Mouse (Mus musculus) embryonic facial prominence, embryonic 12.5 days (tissue): ENCODE data around the gene 1700030K09Rik. TPM values are rescaled to one million over a fixed set of nuclear protein-coding genes. Genes with fewer than 3 reads are reported as not detected.

Experiments
- ATAC-seq: fragments of 200-750 bp; cut with Nextera tagmentation; 2 replicates; pipeline ENCODE4 v1.8.0; 2017; ENCODE audit not compliant: insufficient number of reproducible peaks, insufficient read depth, low FRiP score, low TSS enrichment
- H3K27ac ChIP-seq: fragments of 300-500 bp; sonication (generic); 2 replicates; pipeline ENCODE4 v1.5.1; 2016; ENCODE audit warnings: mild to moderate bottlenecking
- H3K27me3 ChIP-seq: fragments of 300-500 bp; sonication (generic); 2 replicates; pipeline ENCODE4 v1.6.1; 2016; ENCODE audit warnings: mild to moderate bottlenecking, moderate library complexity
- H3K36me3 ChIP-seq: fragments of 300-500 bp; sonication (generic); 2 replicates; pipeline ENCODE4 v1.6.1; 2016; ENCODE audit warnings: mild to moderate bottlenecking
- H3K4me1 ChIP-seq: fragments of 300-500 bp; sonication (generic); 2 replicates; pipeline ENCODE4 v1.6.1; 2016
- H3K4me2 ChIP-seq: fragments of 300-500 bp; sonication (generic); replicated peaks from 2 replicates; pipeline ENCODE4 v1.6.1; 2016; ENCODE audit warnings: mild to moderate bottlenecking, moderate library complexity
- H3K4me3 ChIP-seq: fragments of 300-500 bp; sonication (generic); 2 replicates; pipeline ENCODE4 v1.5.1; 2016; ENCODE audit warnings: mild to moderate bottlenecking
- H3K9ac ChIP-seq: fragments of 300-500 bp; sonication (generic); 2 replicates; pipeline ENCODE4 v1.6.1; 2016; ENCODE audit warnings: mild to moderate bottlenecking, moderate library complexity
- H3K9me3 ChIP-seq: fragments of 300-500 bp; sonication (generic); 2 replicates; pipeline ENCODE4 v1.6.1; 2016; ENCODE audit warnings: mild to moderate bottlenecking, moderate library complexity
- WGBS: fragments of 180-500 bp; shearing (Covaris S2); methylation state at CpG from one replicate; pipeline ENCODE4 v1.1.7; 2016; 5-methylcytosine and 5-hydroxymethylcytosine counted together
- polyA plus RNA-seq: library from polyadenylated mRNA; unstranded; fragments of >200 nt; fragmentation: Nextera tagmentation; extraction: Ambion mirVana; gene quantifications from 2 replicates; pipeline ENCODE4 v1.2.1, GENCODE M21; 2016

1700030K09Rik gene
- polyA plus RNA-seq, 1 experiment from 2014 or later, result 18.7 TPM

- no peaks in the 10 kb centered on the region for H3K27me3 ChIP-seq
- H3K4me2 ChIP-seq, result no peak overlapping the region
- 0 out of 2 replicates have a peak, but pooled peaks cover 3% of the 10 kb centered on the region for H3K36me3 ChIP-seq
- peaks cover 27% of the 10 kb centered on the region for H3K4me1 ChIP-seq
- H3K4me3 ChIP-seq, result no peak overlapping the region
- 76% methylated on average over 1 of the region's 1 CpGs for WGBS
- no peak overlapping the region for H3K9ac ChIP-seq
- no peak overlapping the region for H3K27ac ChIP-seq
- H3K9me3 ChIP-seq, result no peaks in the 10 kb centered on the region
- no peak for ATAC-seq
Measured at GRCm38 (mm10) chr8:72422926-72423325, 20.8 kb upstream of the 1700030K09Rik start.

DNA sequence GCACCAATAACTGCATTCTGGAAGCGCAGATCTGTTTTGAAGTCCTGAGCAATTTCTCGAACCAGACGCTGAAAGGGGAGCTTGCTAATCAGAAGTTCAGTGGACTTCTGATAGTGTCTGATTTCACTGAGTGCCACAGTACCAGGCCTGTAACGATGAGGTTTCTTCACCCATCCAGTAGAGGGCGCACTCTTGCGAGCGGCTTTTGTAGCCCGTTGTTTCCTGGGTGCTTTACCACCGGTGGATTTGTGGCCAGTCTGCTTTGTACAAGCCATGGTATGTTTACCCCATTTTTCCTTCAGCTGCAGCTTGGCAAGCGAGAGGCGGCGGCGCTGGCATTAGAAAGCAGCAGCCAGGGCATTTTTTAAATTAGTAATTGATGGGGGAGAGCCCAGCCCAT is 14.0 kb upstream of the 1700030K09Rik start:
- H3K36me3 ChIP-seq, result no peaks in the 10 kb centered on the region
- ATAC-seq, result no peak
- H3K4me1 ChIP-seq, result no peaks in the 10 kb centered on the region
- no peak overlapping the region for H3K4me2 ChIP-seq
- no peaks in the 10 kb centered on the region for H3K9me3 ChIP-seq
- WGBS, result 52% methylated on average over 13 of the region's 13 CpGs
- no peak overlapping the region for H3K27ac ChIP-seq
- H3K9ac ChIP-seq, result no peak overlapping the region
- no peaks in the 10 kb centered on the region for H3K27me3 ChIP-seq
- no peak overlapping the region for H3K4me3 ChIP-seq

DNA sequence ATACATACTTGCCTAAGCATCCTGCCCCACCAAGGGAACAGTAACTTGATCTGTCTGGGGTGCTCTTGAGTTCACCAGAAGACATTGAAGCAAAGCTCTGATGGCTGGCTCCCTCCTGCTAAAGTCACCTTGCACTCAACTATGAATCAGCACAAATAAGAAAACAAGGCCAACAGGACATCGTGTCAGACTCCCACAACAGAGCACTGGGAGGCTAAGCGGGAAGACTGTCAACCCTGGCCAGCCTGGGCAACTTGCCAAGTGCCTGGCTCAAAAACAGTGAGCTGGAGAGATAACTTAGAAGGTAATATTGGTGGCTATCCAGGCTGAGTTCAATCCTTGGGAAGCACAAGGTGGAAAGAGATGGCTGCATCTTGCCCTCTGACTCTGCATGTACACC is 8.7 kb upstream of the 1700030K09Rik start:
- no peak for ATAC-seq
- H3K4me1 ChIP-seq, result no peaks in the 10 kb centered on the region
- H3K27ac ChIP-seq, result no peak overlapping the region
- WGBS, result 73% methylated on average over 2 of the region's 2 CpGs
- H3K9me3 ChIP-seq, result no peaks in the 10 kb centered on the region
- no peaks in the 10 kb centered on the region for H3K27me3 ChIP-seq
- no peaks in the 10 kb centered on the region for H3K36me3 ChIP-seq
- H3K4me3 ChIP-seq, result no peak overlapping the region
- no peak overlapping the region for H3K4me2 ChIP-seq
- H3K9ac ChIP-seq, result no peak overlapping the region

DNA sequence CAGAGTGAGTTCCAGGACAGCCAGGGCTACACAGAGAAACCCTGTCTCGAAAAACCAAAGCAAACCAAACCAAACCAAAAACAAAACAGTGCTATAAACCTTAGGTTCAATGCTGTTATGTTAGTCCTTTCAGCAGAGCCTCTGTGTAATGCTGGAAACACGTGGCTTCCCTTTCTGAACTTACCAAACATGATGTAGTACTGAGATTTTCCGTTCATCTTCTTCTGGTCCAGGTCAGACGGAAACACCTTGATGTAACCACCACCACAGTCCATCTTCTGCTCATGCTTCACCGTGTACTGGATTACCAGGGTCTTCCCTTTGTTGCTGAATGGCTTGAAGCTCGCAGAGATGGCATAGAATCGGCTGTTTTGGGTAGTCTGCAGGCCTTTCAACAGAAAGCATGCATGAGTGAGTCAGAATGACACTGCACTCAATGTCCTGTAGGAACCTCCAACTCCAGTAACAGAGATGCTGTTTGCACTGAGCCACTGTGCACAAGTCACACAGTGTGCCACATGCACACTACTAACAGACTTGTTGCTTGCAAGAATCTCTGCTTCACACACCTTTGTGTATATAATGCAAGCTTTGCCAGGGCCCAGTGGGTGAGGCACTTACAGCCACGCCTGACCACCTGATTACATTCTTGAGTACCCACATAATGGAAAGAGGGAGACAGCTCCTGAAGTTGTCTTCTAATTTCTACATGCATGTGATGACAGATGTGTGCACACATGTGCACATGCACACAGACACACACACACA is 5.2 kb upstream of the 1700030K09Rik start:
- no peak overlapping the region for H3K27ac ChIP-seq
- ATAC-seq, result no peak
- H3K4me3 ChIP-seq, result no peak overlapping the region
- H3K4me1 ChIP-seq, result no peaks in the 10 kb centered on the region
- no peak overlapping the region for H3K9ac ChIP-seq
- H3K36me3 ChIP-seq, result no peaks in the 10 kb centered on the region
- no peaks in the 10 kb centered on the region for H3K9me3 ChIP-seq
- 72% methylated on average over 8 of the region's 8 CpGs for WGBS
- no peak overlapping the region for H3K4me2 ChIP-seq
- no peaks in the 10 kb centered on the region for H3K27me3 ChIP-seq

DNA sequence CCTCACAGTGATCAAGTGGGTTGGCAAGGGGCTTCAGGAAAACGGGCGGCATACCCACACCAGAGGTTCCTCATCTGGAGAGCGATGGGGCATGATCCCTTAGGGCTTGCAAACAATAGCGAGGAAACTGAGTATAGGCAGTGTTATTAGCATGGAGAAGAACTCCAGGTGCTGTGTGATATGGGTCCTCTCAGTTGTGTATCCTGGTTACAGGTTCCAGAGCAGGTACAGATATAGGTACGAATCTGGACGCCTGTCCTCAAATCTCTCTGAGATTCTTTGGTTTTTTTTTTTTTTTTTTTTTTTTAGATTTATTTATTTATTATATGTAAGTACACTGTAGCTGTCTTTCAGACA is 292 bp downstream of the 1700030K09Rik start:
- Histone ChIP-seq H3K36me3 (peaks cover 16% of the 10 kb centered on the region), H3K9ac (peak overlapping the region; percentile 62), H3K9me3 (no peaks in the 10 kb centered on the region), H3K27ac (no peak overlapping the region), H3K27me3 (no peaks in the 10 kb centered on the region), H3K4me1 (no peaks in the 10 kb centered on the region), H3K4me2 (peak overlapping the region; percentile 52), H3K4me3 (peak overlapping the region; percentile 46)
- 41% methylated on average over 6 of the region's 6 CpGs for WGBS
- ATAC-seq, result no peak; the same call in 1 of the 2 replicates

DNA sequence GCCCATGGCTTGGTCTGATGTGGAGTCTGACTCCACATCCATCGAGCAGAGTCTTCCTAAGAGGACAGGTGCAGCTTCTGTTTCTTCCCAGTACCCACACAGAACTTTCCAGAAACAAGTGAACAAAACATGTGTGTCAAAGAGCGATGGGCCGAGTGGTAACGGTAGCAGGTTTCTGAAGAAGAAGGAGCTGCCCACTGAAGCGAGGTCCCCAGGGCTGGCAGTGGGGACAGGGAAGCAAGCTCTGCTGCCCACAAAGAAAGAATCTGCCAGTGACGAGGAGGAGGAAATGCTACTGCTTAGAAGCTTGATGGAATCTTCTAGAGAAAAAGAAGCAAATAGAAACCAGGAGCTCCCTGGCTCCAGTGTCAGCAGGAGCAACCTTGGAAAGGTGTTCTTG is 1.4 kb downstream of the 1700030K09Rik start:
- WGBS, result 91% methylated on average over 6 of the region's 6 CpGs
- Histone ChIP-seq H3K27me3 (no peaks in the 10 kb centered on the region), H3K9ac (no peak overlapping the region), H3K4me1 (no peaks in the 10 kb centered on the region), H3K9me3 (no peaks in the 10 kb centered on the region), H3K4me2 (no peak overlapping the region), H3K27ac (no peak overlapping the region), H3K4me3 (no peak overlapping the region), H3K36me3 (peaks cover 26% of the 10 kb centered on the region)
- ATAC-seq, result no peak

DNA sequence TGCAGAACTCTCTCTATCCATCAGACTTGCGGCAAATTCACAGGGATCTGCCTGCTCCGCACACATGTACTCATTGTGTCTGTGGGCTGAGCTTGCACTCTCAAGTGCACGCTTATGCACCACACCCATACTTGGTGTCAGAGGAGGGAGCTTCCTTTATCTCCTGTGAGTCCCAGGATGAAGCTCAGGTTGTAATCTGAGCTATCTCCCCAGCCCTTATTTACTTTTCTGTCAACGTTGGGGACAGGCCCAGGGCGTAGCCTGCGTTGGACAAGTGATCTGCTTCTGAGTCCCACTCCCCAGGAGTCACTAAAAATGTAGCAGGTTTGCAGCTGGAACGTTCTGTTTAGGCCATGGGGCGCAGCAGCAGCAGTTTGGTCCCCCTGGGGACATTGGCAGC is 7.8 kb downstream of the 1700030K09Rik start:
- H3K4me1 ChIP-seq, result no peaks in the 10 kb centered on the region
- H3K9ac ChIP-seq, result no peak overlapping the region
- H3K27ac ChIP-seq, result no peak overlapping the region
- peaks cover 73% of the 10 kb centered on the region for H3K36me3 ChIP-seq
- no peak for ATAC-seq
- H3K4me3 ChIP-seq, result no peak overlapping the region
- no peak overlapping the region for H3K4me2 ChIP-seq
- no peaks in the 10 kb centered on the region for H3K27me3 ChIP-seq
- 86% methylated on average over 8 of the region's 8 CpGs for WGBS
- H3K9me3 ChIP-seq, result no peaks in the 10 kb centered on the region

- Histone ChIP-seq H3K4me3 (no peak overlapping the region), H3K36me3 (peaks cover 69% of the 10 kb centered on the region), H3K27ac (no peak overlapping the region), H3K4me1 (no peaks in the 10 kb centered on the region), H3K27me3 (no peaks in the 10 kb centered on the region), H3K4me2 (no peak overlapping the region), H3K9ac (no peak overlapping the region), H3K9me3 (no peaks in the 10 kb centered on the region)
- WGBS, result 100% methylated on average over 2 of the region's 2 CpGs
- no peak for ATAC-seq
Measured at GRCm38 (mm10) chr8:72453904-72454303, 10.2 kb downstream of the 1700030K09Rik start.

DNA sequence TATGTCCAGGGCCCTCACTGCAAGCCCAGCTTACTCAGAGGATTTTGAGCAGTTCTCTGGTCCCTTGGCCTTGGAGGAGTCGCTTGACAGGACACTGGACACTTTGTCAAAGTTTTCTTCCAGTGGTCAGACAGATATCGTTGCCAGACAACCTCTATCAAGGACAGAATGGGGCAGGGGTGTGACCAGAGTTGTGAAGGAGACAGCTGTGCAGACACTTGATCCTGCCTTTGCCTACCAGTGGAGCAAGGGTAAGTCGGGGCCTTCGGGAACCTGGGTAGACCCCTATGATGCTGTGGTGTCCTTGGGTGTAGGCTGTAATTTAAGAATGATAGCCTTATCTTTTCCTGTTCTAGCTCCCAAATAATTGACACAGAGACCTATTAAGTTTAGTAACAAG is 11.6 kb downstream of the 1700030K09Rik start:
- no peak for ATAC-seq
- H3K36me3 ChIP-seq, result peaks cover 70% of the 10 kb centered on the region

DNA sequence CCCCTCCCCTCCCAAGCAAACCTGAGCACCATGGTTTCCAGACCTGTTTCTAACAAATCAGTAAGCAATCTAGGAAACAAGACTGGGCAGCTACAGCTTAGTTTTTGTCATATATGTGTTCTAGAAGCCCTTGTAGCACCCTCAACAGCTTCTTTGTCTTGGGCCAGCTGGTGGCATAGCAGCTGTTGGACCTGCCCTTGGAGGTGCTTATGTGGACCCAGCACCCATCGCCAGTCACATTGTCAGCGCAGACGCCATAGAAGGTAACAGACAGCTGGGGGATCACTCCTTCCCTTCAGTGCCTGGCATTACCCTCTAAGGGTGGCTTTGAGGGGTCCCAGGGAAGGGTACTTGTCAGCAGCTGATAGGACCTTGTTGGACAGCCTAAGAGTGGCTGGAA is 14.1 kb downstream of the 1700030K09Rik start:
- 91% methylated on average over 3 of the region's 3 CpGs for WGBS
- Histone ChIP-seq H3K4me3 (no peak overlapping the region), H3K9me3 (no peaks in the 10 kb centered on the region), H3K4me2 (no peak overlapping the region), H3K36me3 (peaks cover 77% of the 10 kb centered on the region), H3K9ac (no peak overlapping the region), H3K27me3 (no peaks in the 10 kb centered on the region), H3K27ac (no peak overlapping the region), H3K4me1 (no peaks in the 10 kb centered on the region)
- ATAC-seq, result no peak

More for the DNA sequence above, 11.6 kb downstream of the 1700030K09Rik start:
- Histone ChIP-seq H3K9me3 (no peaks in the 10 kb centered on the region), H3K27me3 (no peaks in the 10 kb centered on the region), H3K4me1 (no peaks in the 10 kb centered on the region), H3K4me3 (no peak overlapping the region), H3K9ac (no peak overlapping the region), H3K27ac (no peak overlapping the region), H3K4me2 (no peak overlapping the region)
- WGBS, result 88% methylated on average over 4 of the region's 4 CpGs

DNA sequence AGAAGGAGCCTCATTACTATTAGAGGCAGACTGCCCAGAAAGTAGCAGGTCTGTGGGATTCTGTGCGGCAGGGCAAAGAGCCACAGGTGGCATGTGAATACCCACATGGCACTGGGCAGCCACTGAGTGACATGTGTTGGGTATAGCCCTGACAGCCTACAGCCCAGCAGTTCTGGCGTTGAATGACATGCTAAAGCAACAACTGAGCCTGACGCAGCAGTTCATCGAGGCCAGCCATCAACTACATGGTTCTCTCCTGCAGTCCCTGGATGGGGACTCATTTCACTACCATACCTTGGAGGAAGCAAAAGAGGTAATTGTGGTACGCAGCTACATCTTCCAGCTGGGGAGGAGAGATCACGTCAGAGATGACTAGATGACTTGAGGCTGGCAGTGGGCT is 14.8 kb downstream of the 1700030K09Rik start:
- Histone ChIP-seq H3K4me2 (no peak overlapping the region), H3K27ac (no peak overlapping the region), H3K9ac (no peak overlapping the region), H3K36me3 (peaks cover 77% of the 10 kb centered on the region), H3K4me3 (no peak overlapping the region), H3K27me3 (no peaks in the 10 kb centered on the region), H3K4me1 (no peaks in the 10 kb centered on the region), H3K9me3 (no peaks in the 10 kb centered on the region)
- ATAC-seq, result no peak
- WGBS, result 82% methylated on average over 6 of the region's 6 CpGs

- Histone ChIP-seq H3K4me2 (no peak overlapping the region), H3K4me3 (no peak overlapping the region), H3K4me1 (no peaks in the 10 kb centered on the region), H3K9ac (no peak overlapping the region), H3K9me3 (no peaks in the 10 kb centered on the region), H3K27me3 (no peaks in the 10 kb centered on the region), H3K36me3 (peaks cover 79% of the 10 kb centered on the region), H3K27ac (no peak overlapping the region)
- 91% methylated on average over 4 of the region's 4 CpGs for WGBS
- no peak for ATAC-seq
Measured at GRCm38 (mm10) chr8:72459881-72460533, 16.3 kb downstream of the 1700030K09Rik start.
